10 mouse cellular contexts compared by ENCODE assay signal in genomic region chr9:65519807-65520504, GRCm38 (mm10). TPM values are rescaled to one million over a fixed set of nuclear protein-coding genes. Genes with fewer than 3 reads are reported as not detected.
DNase-seq lines count a peak whose midpoint lies in the region; ATAC-seq lines count a peak whose summit lies in the region.
"Had no signal": no experiment of that assay in that cellular context is flagged by ENCODE, and none has a peak within 500 bp of the region (broad histone marks: within the 10 kb centered on the region; RNA-seq: fewer than 3 reads in every experiment).

Gene Ankdd1a, minus strand, starts transcription at chr9:65520193.

- peak within 1 kb of the TSS; percentile 29 for H3K4me3 ChIP-seq in forebrain, embryonic 12.5 days (replicated peaks)
- peak within 1 kb of the TSS; percentile 38 for H3K4me3 ChIP-seq in midbrain, embryonic 16.5 days (ENCODE audit: low read depth, low read length)
- H3K4me3 ChIP-seq: liver, embryonic 15.5 days had no signal

- peak within 1 kb of the TSS; percentile 47; the same call in 1 of the 2 replicates for H3K9ac ChIP-seq in forebrain, embryonic 12.5 days
- peak within 1 kb of the TSS; percentile 63 for H3K9ac ChIP-seq in midbrain, embryonic 16.5 days (ENCODE audit: low read depth, low read length)
- H3K9ac ChIP-seq: liver, embryonic 15.5 days had no signal

- 5% methylated on average over 24 of the region's 25 CpGs for WGBS in forebrain, embryonic 12.5 days
- WGBS in midbrain, embryonic 16.5 days = 8% methylated on average over 24 of the region's 25 CpGs

- H3K36me3 ChIP-seq in forebrain, embryonic 12.5 days (replicated peaks) = no peaks in the 10 kb centered on the region
- H3K36me3 ChIP-seq in midbrain, embryonic 16.5 days (ENCODE audit: control insufficient read depth, insufficient read depth, low read length) = no peaks in the 10 kb centered on the region
- H3K36me3 ChIP-seq: liver, embryonic 15.5 days had no signal

- H3K4me2 ChIP-seq in forebrain, embryonic 12.5 days = peak within 1 kb of the TSS; percentile 56
- H3K4me2 ChIP-seq in midbrain, embryonic 16.5 days (ENCODE audit: low read length) = peak within 1 kb of the TSS; percentile 69
- H3K4me2 ChIP-seq: liver, embryonic 15.5 days had no signal

- intact Hi-C loops in heart, postnatal 14 days (cut with DNase I) = loop anchor here (5.0 kb wide), 1 partner anchor 142 kb away; no protein-coding TSS in a partner anchor

- H3K27ac ChIP-seq in forebrain, embryonic 12.5 days = 0 out of 2 replicates have a peak within 1 kb of the TSS, but pooled peaks have one; percentile 42
- H3K27ac ChIP-seq in midbrain, embryonic 16.5 days (ENCODE audit: low read length) = peak within 1 kb of the TSS; percentile 47
- H3K27ac ChIP-seq: liver, embryonic 15.5 days had no signal

- peaks cover 11% of the 10 kb centered on the region; the same call in 1 of the 2 replicates for H3K27me3 ChIP-seq in forebrain, embryonic 12.5 days
- H3K27me3 ChIP-seq in midbrain, embryonic 16.5 days (ENCODE audit: control insufficient read depth, insufficient read depth, low read depth, low read length) = no peaks in the 10 kb centered on the region
- H3K27me3 ChIP-seq: Patski had no signal

- peak; percentile 32 for DNase-seq in heart, postnatal 4 days
- no peak for DNase-seq in heart, postnatal 14 days
- DNase-seq in layer of hippocampus, postnatal 14 days (ENCODE audit: low spot score in 2 of 2) = peak; percentile 71 to 72
- no peak for DNase-seq in spleen, postnatal 14 days (ENCODE audit: low spot score in 2 of 2)
- no peak for DNase-seq in thymus, postnatal 14 days

- 0 out of 2 replicates have a peak, but pooled peaks have one; percentile 33 for ATAC-seq in cerebellum, adult (ENCODE audit: insufficient number of reproducible peaks, low FRiP score, low TSS enrichment)
- peak; percentile 62 for ATAC-seq in forebrain, embryonic 12.5 days (ENCODE audit: low FRiP score)
- ATAC-seq in midbrain, embryonic 16.5 days = peak; percentile 91
- ATAC-seq: Patski had no signal

- peaks cover 14% of the 10 kb centered on the region for H3K4me1 ChIP-seq in forebrain, embryonic 12.5 days
- H3K4me1 ChIP-seq in midbrain, embryonic 16.5 days (ENCODE audit: control insufficient read depth, insufficient read depth, low read length) = peaks cover 7% of the 10 kb centered on the region; the same call in 1 of the 2 replicates

- no peaks in the 10 kb centered on the region for H3K9me3 ChIP-seq in forebrain, embryonic 12.5 days
- H3K9me3 ChIP-seq in midbrain, embryonic 16.5 days (replicated peaks; ENCODE audit: control insufficient read depth, low read length, poor library complexity, severe bottlenecking) = no peaks in the 10 kb centered on the region
- H3K9me3 ChIP-seq: liver, embryonic 15.5 days had no signal

RNA-seq across cellular contexts. Expression of gene Ankdd1a, which starts in this region (rescaled TPM):
- total RNA-seq in heart, postnatal 4 days (2021) = not detected
- not detected for total RNA-seq in heart, postnatal 14 days (2021)
- 0.18 and 0.28 TPM in 2 replicates for polyA plus RNA-seq in forebrain, embryonic 12.5 days (2016; fragmentation: Nextera tagmentation; extraction: Ambion mirVana)
- 1 to 10 TPM; 1.7 to 1.9 TPM for total RNA-seq in layer of hippocampus, postnatal 14 days (2021)
- polyA plus RNA-seq in midbrain, embryonic 16.5 days (2015; fragmentation: Nextera tagmentation; extraction: Ambion mirVana) = 1.1 and 1.8 TPM in 2 replicates
- polyA plus RNA-seq: liver, embryonic 15.5 days; Patski had no signal

Comparison
In these comparisons a context has a peak if more than half of its experiments do, and no peak if none do; other contexts are left out.
1. Peak in DNase-seq in heart, postnatal 4 days; RNA of the gene not detected or under 1 TPM.
2. Peak in ATAC-seq, H3K4me3 ChIP-seq, H3K27ac ChIP-seq, H3K9ac ChIP-seq and H3K4me2 ChIP-seq in forebrain, embryonic 12.5 days; RNA of the gene not detected or under 1 TPM.
3. DNase-seq: peak in layer of hippocampus, postnatal 14 days (2 of 2); none in heart, postnatal 14 days (0 of 2), spleen, postnatal 14 days (0 of 2) and thymus, postnatal 14 days (single experiment).
4. ATAC-seq: peak in every context shown above with its lines; median percentile 91 in midbrain, embryonic 16.5 days; 62 in forebrain, embryonic 12.5 days; 33 in cerebellum, adult.